Mouse (Mus musculus) bone marrow macrophage, adult 2 months (primary cell): ENCODE measurements around the gene Rpl41.

Experiments used
- CTCF ChIP-seq: IDR thresholded peaks from 2 replicates; pipeline ENCODE4 v1.5.1; 2012; ENCODE audit warnings: low read depth, mild to moderate bottlenecking, low read length, moderate library complexity
- POLR2A ChIP-seq: IDR thresholded peaks from 2 replicates; pipeline ENCODE4 v1.6.1; 2012; ENCODE audit warnings: mild to moderate bottlenecking, low read depth, low read length, borderline replicate concordance

- TF ChIP-seq CTCF (no peak), POLR2A (no peak)
Observed at GRCm38 (mm10) chr10:128578330-128578729, 29.2 kb upstream of the Rpl41 start.
